Mouse (Mus musculus): ENCODE data around the gene Car15. TPM values are rescaled to one million over a fixed set of nuclear protein-coding genes. Genes with fewer than 3 reads are reported as not detected.

The Car15 gene
- polyA plus RNA-seq, 1 experiment, result 23.5 TPM

GRCm38 (mm10) chr16:17843701-17844365, 5.7 kb upstream of the Car15 start:
- TF ChIP-seq CTCF (IDR thresholded peaks at IDR 0.05; ENCODE audit: control insufficient read depth, insufficient read depth, low read length) (no peak), POLR2A (IDR thresholded peaks at IDR 0.05; ENCODE audit: borderline replicate concordance, control insufficient read depth, low read depth, low read length) (no peak)
- no peaks in the 10 kb centered on the region for H3K4me1 ChIP-seq (ENCODE audit: control insufficient read depth, insufficient read depth, low read length)
- 90% methylated on average over 10 of the region's 10 CpGs for WGBS
- no peak overlapping the region for H3K4me3 ChIP-seq (replicated peaks; ENCODE audit: control insufficient read depth, low read depth, low read length)
- H3K27ac ChIP-seq (ENCODE audit: control insufficient read depth, insufficient read depth, low read depth, low read length, poor library complexity), result no peak overlapping the region

- no peak for TF ChIP-seq POLR2A (IDR thresholded peaks at IDR 0.05; ENCODE audit: borderline replicate concordance, control insufficient read depth, low read depth, low read length)
- TF ChIP-seq CTCF (IDR thresholded peaks at IDR 0.05; ENCODE audit: control insufficient read depth, insufficient read depth, low read length), result no peak
- Histone ChIP-seq H3K4me3 (replicated peaks; ENCODE audit: control insufficient read depth, low read depth, low read length) (no peak overlapping the region), H3K27ac (ENCODE audit: control insufficient read depth, insufficient read depth, low read depth, low read length, poor library complexity) (no peak overlapping the region), H3K4me1 (ENCODE audit: control insufficient read depth, insufficient read depth, low read length) (no peaks in the 10 kb centered on the region)
- WGBS, result 90% methylated on average over 7 of the region's 7 CpGs
These were observed 4.3 kb upstream of the Car15 start for GRCm38 (mm10) chr16:17842437-17842836.

- H3K4me3 ChIP-seq (replicated peaks; ENCODE audit: control insufficient read depth, low read depth, low read length), result no peak overlapping the region
- H3K4me1 ChIP-seq (ENCODE audit: control insufficient read depth, insufficient read depth, low read length), result no peaks in the 10 kb centered on the region
- no peak overlapping the region for H3K27ac ChIP-seq (ENCODE audit: control insufficient read depth, insufficient read depth, low read depth, low read length, poor library complexity)
- WGBS, result 85% methylated on average over 4 of the region's 4 CpGs
- TF ChIP-seq CTCF (IDR thresholded peaks at IDR 0.05; ENCODE audit: control insufficient read depth, insufficient read depth, low read length), result no peak
- TF ChIP-seq POLR2A (IDR thresholded peaks at IDR 0.05; ENCODE audit: borderline replicate concordance, control insufficient read depth, low read depth, low read length), result no peak
These were observed 1.8 kb upstream of the Car15 start for GRCm38 (mm10) chr16:17839976-17840375.

- H3K4me3 ChIP-seq (replicated peaks; ENCODE audit: control insufficient read depth, low read depth, low read length), result no peak overlapping the region
- TF ChIP-seq CTCF (IDR thresholded peaks at IDR 0.05; ENCODE audit: control insufficient read depth, insufficient read depth, low read length) (no peak), POLR2A (IDR thresholded peaks at IDR 0.05; ENCODE audit: borderline replicate concordance, control insufficient read depth, low read depth, low read length) (no peak)
- no peaks in the 10 kb centered on the region for H3K4me1 ChIP-seq (ENCODE audit: control insufficient read depth, insufficient read depth, low read length)
- 41% methylated on average over 13 of the region's 13 CpGs for WGBS
- H3K27ac ChIP-seq (ENCODE audit: control insufficient read depth, insufficient read depth, low read depth, low read length, poor library complexity), result no peak overlapping the region
These were observed 2.7 kb downstream of the Car15 start for GRCm38 (mm10) chr16:17835481-17835880.

- no peak for TF ChIP-seq CTCF (IDR thresholded peaks at IDR 0.05; ENCODE audit: control insufficient read depth, insufficient read depth, low read length)
- TF ChIP-seq POLR2A (IDR thresholded peaks at IDR 0.05; ENCODE audit: borderline replicate concordance, control insufficient read depth, low read depth, low read length), result no peak
- Histone ChIP-seq H3K4me1 (ENCODE audit: control insufficient read depth, insufficient read depth, low read length) (no peaks in the 10 kb centered on the region), H3K4me3 (replicated peaks; ENCODE audit: control insufficient read depth, low read depth, low read length) (no peak overlapping the region), H3K27ac (ENCODE audit: control insufficient read depth, insufficient read depth, low read depth, low read length, poor library complexity) (no peak overlapping the region)
- 40% methylated on average over 7 of the region's 7 CpGs for WGBS
These were observed 3.6 kb downstream of the Car15 start for GRCm38 (mm10) chr16:17834543-17834942.

- Histone ChIP-seq H3K27ac (ENCODE audit: control insufficient read depth, insufficient read depth, low read depth, low read length, poor library complexity) (no peak overlapping the region), H3K4me3 (replicated peaks; ENCODE audit: control insufficient read depth, low read depth, low read length) (no peak overlapping the region)
These were observed 4.3 kb downstream of the Car15 start for GRCm38 (mm10) chr16:17833681-17834399.

GRCm38 (mm10) chr16:17833321-17833680, 4.9 kb downstream of the Car15 start:
- Histone ChIP-seq H3K4me3 (replicated peaks; ENCODE audit: control insufficient read depth, low read depth, low read length) (no peak overlapping the region), H3K4me1 (ENCODE audit: control insufficient read depth, insufficient read depth, low read length) (no peaks in the 10 kb centered on the region), H3K27ac (ENCODE audit: control insufficient read depth, insufficient read depth, low read depth, low read length, poor library complexity) (no peak overlapping the region)
- under 1% methylated on average over 36 of the region's 37 CpGs for WGBS
- TF ChIP-seq POLR2A (IDR thresholded peaks at IDR 0.05; ENCODE audit: borderline replicate concordance, control insufficient read depth, low read depth, low read length), result no peak
- TF ChIP-seq CTCF (IDR thresholded peaks at IDR 0.05; ENCODE audit: control insufficient read depth, insufficient read depth, low read length), result no peak

More at GRCm38 (mm10) chr16:17833681-17834399, 4.3 kb downstream of the Car15 start:
- H3K4me1 ChIP-seq (ENCODE audit: control insufficient read depth, insufficient read depth, low read length), result no peaks in the 10 kb centered on the region
- 4% methylated on average over 103 of the region's 103 CpGs for WGBS
- TF ChIP-seq POLR2A (IDR thresholded peaks at IDR 0.05; ENCODE audit: borderline replicate concordance, control insufficient read depth, low read depth, low read length) (no peak), CTCF (IDR thresholded peaks at IDR 0.05; ENCODE audit: control insufficient read depth, insufficient read depth, low read length) (no peak)

GRCm38 (mm10) chr16:17832821-17833220, 5.3 kb downstream of the Car15 start, which contains the start of gene B830017H08Rik:
TSS of gene B830017H08Rik (plus strand) at chr16:17833121.
- WGBS, result 37% methylated on average over 7 of the region's 7 CpGs
- no peak for TF ChIP-seq CTCF (IDR thresholded peaks at IDR 0.05; ENCODE audit: control insufficient read depth, insufficient read depth, low read length)
- TF ChIP-seq POLR2A (IDR thresholded peaks at IDR 0.05; ENCODE audit: borderline replicate concordance, control insufficient read depth, low read depth, low read length), result no peak

More at GRCm38 (mm10) chr16:17832821-17833220, 5.3 kb downstream of the Car15 start, which contains the start of gene B830017H08Rik:
- Histone ChIP-seq H3K4me1 (ENCODE audit: control insufficient read depth, insufficient read depth, low read length) (no peaks in the 10 kb centered on the region), H3K4me3 (replicated peaks; ENCODE audit: control insufficient read depth, low read depth, low read length) (no peak within 1 kb of the TSS), H3K27ac (ENCODE audit: control insufficient read depth, insufficient read depth, low read depth, low read length, poor library complexity) (no peak within 1 kb of the TSS)

All from bone marrow, adult 2 months (tissue).